Mouse (Mus musculus): Measurements from ENCODE around the gene Zfp786. TPM values are rescaled to one million over a fixed set of nuclear protein-coding genes. Genes with fewer than 3 reads are reported as not detected.
A peak's percentile ranks its signal among the peaks of the same experiment; 100 is the strongest.

The Zfp786 gene
- polyA plus RNA-seq, 1 experiment from 2014 or later, result 7.0 TPM

- Histone ChIP-seq H3K27me3 (ENCODE audit: insufficient read depth, poor library complexity, severe bottlenecking) (no peaks in the 10 kb centered on the region), H3K4me3 (no peak overlapping the region), H3K9me3 (no peaks in the 10 kb centered on the region), H3K27ac (no peak overlapping the region), H3K36me3 (peaks cover 37% of the 10 kb centered on the region), H3K4me1 (replicated peaks) (peaks cover 14% of the 10 kb centered on the region)
- no peak for DNase-seq (ENCODE audit: low spot score)
- 98% methylated on average over 1 of the region's 1 CpGs for WGBS
Observed at GRCm38 (mm10) chr6:47816151-47816550, 14.5 kb downstream of the Zfp786 start.

GRCm38 (mm10) chr6:47813257-47813878 lies 17.3 kb downstream of the Zfp786 start, which contains the start of gene Pdia4:
Gene Pdia4, minus strand, starts transcription at chr6:47813430.
- H3K9me3 ChIP-seq, result no peaks in the 10 kb centered on the region
- under 1% methylated on average over 44 of the region's 44 CpGs for WGBS
- peaks cover 26% of the 10 kb centered on the region for H3K36me3 ChIP-seq
- peak; percentile 100 for DNase-seq (ENCODE audit: low spot score)
- H3K27me3 ChIP-seq (ENCODE audit: insufficient read depth, poor library complexity, severe bottlenecking), result no peaks in the 10 kb centered on the region
- peaks cover 36% of the 10 kb centered on the region for H3K4me1 ChIP-seq (replicated peaks)
- peak within 1 kb of the TSS; percentile 85 for H3K4me3 ChIP-seq
- peak within 1 kb of the TSS; percentile 95 for H3K27ac ChIP-seq

DNA sequence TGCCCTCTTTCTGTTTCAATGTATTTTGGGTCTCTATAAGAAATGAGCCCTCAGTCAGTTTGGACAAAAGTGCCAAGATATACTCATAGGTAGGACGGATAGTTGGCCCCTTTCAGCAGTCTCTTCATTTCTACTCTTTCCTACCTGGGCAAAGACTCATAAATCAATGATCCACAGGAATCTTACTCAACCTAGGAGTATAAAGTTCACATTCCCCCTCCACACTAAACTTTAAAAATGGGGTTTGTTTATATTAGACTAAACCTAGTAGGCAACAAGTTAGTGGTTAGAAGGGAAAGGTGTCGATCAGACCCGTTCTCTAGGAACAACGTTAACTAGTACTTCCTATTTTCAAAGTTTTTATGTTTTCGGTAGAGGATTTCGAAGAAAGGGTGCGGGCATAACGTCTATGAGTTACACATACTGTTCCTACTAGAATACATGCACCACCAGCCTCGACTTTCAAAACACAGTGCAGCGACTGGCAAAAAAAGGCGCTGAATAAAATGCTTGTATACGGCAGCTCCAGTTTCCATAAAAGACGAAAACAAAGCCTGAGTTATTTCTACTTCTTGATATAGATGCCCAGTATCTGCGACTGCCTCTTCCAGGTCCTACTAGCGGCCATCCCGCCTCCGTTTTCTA lies 18.3 kb downstream of the Zfp786 start:
- Histone ChIP-seq H3K4me3 (peak overlapping the region; percentile 85), H3K27ac (peak overlapping the region; percentile 95), H3K4me1 (replicated peaks) (peaks cover 36% of the 10 kb centered on the region), H3K36me3 (peaks cover 27% of the 10 kb centered on the region), H3K27me3 (ENCODE audit: insufficient read depth, poor library complexity, severe bottlenecking) (no peaks in the 10 kb centered on the region), H3K9me3 (no peaks in the 10 kb centered on the region)
- no peak for DNase-seq (ENCODE audit: low spot score)
- WGBS, result 2% methylated on average over 17 of the region's 17 CpGs

DNA sequence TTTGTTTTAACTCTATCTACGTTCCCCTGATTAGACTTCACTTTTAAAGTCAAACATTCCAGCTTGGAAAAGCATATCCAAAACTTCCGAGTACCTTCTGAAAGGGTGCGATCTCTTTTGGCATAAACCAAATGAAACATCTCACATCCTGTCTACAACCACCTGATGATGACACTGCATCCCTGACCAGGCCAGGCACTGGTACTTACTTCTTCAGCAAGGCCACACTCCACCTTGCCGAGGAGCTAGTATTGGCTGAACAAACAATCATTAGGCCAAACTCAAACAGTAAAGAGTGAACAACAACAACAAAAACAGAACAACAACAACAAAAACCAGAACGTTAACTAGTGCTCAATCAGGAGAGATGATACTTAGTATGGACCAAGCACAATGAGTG lies 19.3 kb downstream of the Zfp786 start:
- H3K27me3 ChIP-seq (ENCODE audit: insufficient read depth, poor library complexity, severe bottlenecking), result no peaks in the 10 kb centered on the region
- 67% methylated on average over 5 of the region's 5 CpGs for WGBS
- H3K4me1 ChIP-seq (replicated peaks), result peaks cover 36% of the 10 kb centered on the region
- no peak for DNase-seq (ENCODE audit: low spot score)
- peak overlapping the region; percentile 95; the same call in 1 of the 2 replicates for H3K27ac ChIP-seq
- peaks cover 35% of the 10 kb centered on the region for H3K36me3 ChIP-seq
- H3K4me3 ChIP-seq, result peak overlapping the region; percentile 85
- H3K9me3 ChIP-seq, result no peaks in the 10 kb centered on the region

- Histone ChIP-seq H3K4me3 (peak overlapping the region; percentile 12), H3K9me3 (no peaks in the 10 kb centered on the region), H3K4me1 (replicated peaks) (peaks cover 36% of the 10 kb centered on the region), H3K27me3 (ENCODE audit: insufficient read depth, poor library complexity, severe bottlenecking) (no peaks in the 10 kb centered on the region), H3K36me3 (peaks cover 46% of the 10 kb centered on the region), H3K27ac (no peak overlapping the region)
- DNase-seq (ENCODE audit: low spot score), result no peak
- 82% methylated on average over 2 of the region's 2 CpGs for WGBS
Observed at GRCm38 (mm10) chr6:47810181-47810580, 20.5 kb downstream of the Zfp786 start.

- Histone ChIP-seq H3K36me3 (peaks cover 58% of the 10 kb centered on the region), H3K27me3 (ENCODE audit: insufficient read depth, poor library complexity, severe bottlenecking) (no peaks in the 10 kb centered on the region), H3K9me3 (no peaks in the 10 kb centered on the region), H3K4me1 (replicated peaks) (peaks cover 33% of the 10 kb centered on the region), H3K27ac (no peak overlapping the region), H3K4me3 (no peak overlapping the region)
- DNase-seq (ENCODE audit: low spot score), result no peak
- WGBS, result 80% methylated on average over 4 of the region's 4 CpGs
Observed at GRCm38 (mm10) chr6:47809053-47809452, 21.6 kb downstream of the Zfp786 start.

DNA sequence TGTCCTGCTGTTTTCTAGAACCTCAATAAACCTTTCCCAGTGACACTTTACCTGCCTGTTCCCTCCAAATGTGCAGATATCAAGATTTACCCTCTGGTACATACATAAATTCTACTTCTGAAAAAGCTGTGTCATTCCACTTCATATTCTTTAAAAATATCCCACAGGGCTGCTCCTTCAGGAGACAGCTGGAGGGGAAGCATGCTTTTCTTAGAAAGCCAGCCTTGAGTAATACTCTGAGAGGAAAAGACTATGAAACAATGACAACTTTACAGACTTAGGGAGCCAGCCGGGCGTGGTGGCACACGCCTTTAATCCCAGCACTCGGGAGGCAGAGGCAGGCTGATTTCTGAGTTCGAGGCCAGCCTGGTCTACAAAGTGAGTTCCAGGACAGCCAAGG lies 22.1 kb downstream of the Zfp786 start:
- Histone ChIP-seq H3K36me3 (peaks cover 63% of the 10 kb centered on the region), H3K4me1 (replicated peaks) (peaks cover 32% of the 10 kb centered on the region), H3K27me3 (ENCODE audit: insufficient read depth, poor library complexity, severe bottlenecking) (no peaks in the 10 kb centered on the region), H3K4me3 (no peak overlapping the region), H3K9me3 (no peaks in the 10 kb centered on the region), H3K27ac (no peak overlapping the region)
- 89% methylated on average over 5 of the region's 5 CpGs for WGBS
- no peak for DNase-seq (ENCODE audit: low spot score)

DNA sequence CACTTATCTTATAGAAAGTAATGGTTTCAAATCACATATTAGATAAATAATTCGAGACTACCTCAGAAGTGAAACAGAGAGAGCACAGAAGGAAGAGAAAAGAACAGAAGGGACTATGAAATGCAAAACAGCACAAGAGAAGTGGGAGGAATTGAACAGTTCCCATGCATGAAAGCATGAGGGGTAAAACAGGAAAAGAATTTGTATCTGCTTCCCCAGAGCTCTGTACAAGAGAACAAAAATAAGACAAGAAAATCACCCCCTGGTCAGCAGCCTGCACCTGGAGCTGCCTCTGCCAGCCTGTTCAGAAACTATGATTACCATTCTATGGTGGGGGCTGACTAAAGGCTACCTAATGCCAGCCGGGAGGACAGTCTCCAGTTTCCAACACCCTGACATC lies 23.2 kb downstream of the Zfp786 start:
- peaks cover 74% of the 10 kb centered on the region for H3K36me3 ChIP-seq
- 93% methylated on average over 2 of the region's 2 CpGs for WGBS

DNA sequence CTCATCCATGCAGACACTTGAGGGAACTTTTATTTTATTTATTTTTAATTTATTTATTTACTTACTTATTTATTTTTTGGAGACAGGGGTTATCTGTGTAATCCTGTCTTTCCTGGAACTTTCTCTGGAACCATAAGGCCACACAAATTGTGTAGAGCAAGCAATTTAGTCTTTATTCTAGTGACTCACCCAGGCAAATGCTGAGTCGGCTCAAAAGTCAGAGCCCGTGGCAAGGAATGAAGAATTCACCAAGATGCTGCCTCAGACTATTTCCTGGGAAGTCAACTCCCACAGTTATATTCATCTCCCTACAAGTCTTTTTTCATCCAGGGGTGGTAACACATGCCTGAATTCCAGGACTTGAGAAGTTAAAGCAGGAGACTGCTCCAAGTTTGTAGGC lies 25.1 kb downstream of the Zfp786 start:
- DNase-seq (ENCODE audit: low spot score), result no peak
- Histone ChIP-seq H3K4me3 (no peak overlapping the region), H3K27me3 (ENCODE audit: insufficient read depth, poor library complexity, severe bottlenecking) (no peaks in the 10 kb centered on the region), H3K4me1 (replicated peaks) (peaks cover 16% of the 10 kb centered on the region), H3K9me3 (no peaks in the 10 kb centered on the region), H3K36me3 (peaks cover 92% of the 10 kb centered on the region), H3K27ac (no peak overlapping the region)
- WGBS, result 94% methylated on average over 2 of the region's 2 CpGs

More for the DNA sequence above, 23.2 kb downstream of the Zfp786 start:
- H3K4me1 ChIP-seq (replicated peaks), result peaks cover 32% of the 10 kb centered on the region
- H3K27me3 ChIP-seq (ENCODE audit: insufficient read depth, poor library complexity, severe bottlenecking), result no peaks in the 10 kb centered on the region
- DNase-seq (ENCODE audit: low spot score), result no peak
- no peaks in the 10 kb centered on the region for H3K9me3 ChIP-seq
- H3K4me3 ChIP-seq, result no peak overlapping the region
- no peak overlapping the region for H3K27ac ChIP-seq

- Histone ChIP-seq H3K4me3 (no peak overlapping the region), H3K27me3 (ENCODE audit: insufficient read depth, poor library complexity, severe bottlenecking) (no peaks in the 10 kb centered on the region), H3K9me3 (no peaks in the 10 kb centered on the region), H3K4me1 (replicated peaks) (peaks cover 3% of the 10 kb centered on the region; the same call in 1 of the 2 replicates), H3K27ac (no peak overlapping the region), H3K36me3 (peaks cover 99% of the 10 kb centered on the region)
- 59% methylated on average over 6 of the region's 6 CpGs for WGBS
- peak; percentile 53 for DNase-seq (ENCODE audit: low spot score)
Observed at GRCm38 (mm10) chr6:47799079-47799478, 31.6 kb downstream of the Zfp786 start.

DNA sequence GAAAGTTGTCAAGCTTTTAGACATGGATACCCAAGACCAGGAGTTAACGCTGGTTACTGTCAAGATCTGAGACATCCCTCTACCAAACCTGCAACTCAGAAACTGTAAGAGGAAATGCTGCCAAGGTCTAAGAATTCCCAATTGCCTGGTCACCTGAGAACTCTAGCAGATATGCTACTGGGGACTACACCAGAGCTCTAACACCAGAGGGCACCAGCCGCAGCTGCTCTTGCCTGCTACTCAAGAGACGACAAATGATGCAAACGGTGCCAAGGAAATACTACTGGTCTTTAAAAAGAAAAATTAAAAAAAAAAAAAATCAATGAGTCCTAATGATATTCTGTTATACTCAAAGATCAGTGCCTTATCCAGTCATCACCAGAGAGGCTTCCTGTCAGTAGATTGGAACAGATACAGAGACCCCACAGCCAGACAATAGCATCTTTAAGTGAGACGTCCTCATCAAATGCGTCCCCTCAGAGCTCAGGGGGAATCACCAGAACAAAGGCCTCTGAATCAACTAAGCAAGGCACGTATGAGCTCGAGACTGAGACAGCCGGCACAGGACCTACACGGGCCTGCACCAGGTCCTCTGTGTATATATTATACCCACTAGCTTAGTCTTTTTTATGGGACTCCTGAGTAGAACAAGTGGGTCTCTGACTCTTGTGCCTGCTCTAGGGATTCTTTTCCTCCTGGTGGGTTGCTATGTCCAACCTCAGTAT lies 36.4 kb downstream of the Zfp786 start:
- DNase-seq (ENCODE audit: low spot score), result no peak
- WGBS, result 56% methylated on average over 10 of the region's 10 CpGs
- H3K36me3 ChIP-seq, result peaks cover 59% of the 10 kb centered on the region
- H3K27me3 ChIP-seq (ENCODE audit: insufficient read depth, poor library complexity, severe bottlenecking), result no peaks in the 10 kb centered on the region
- H3K4me3 ChIP-seq, result no peak overlapping the region
- peaks cover 4% of the 10 kb centered on the region; the same call in 1 of the 2 replicates for H3K4me1 ChIP-seq (replicated peaks)
- peak overlapping the region; percentile 56 for H3K27ac ChIP-seq
- H3K9me3 ChIP-seq, result no peaks in the 10 kb centered on the region

- no peak overlapping the region for H3K4me3 ChIP-seq
- peaks cover 50% of the 10 kb centered on the region for H3K36me3 ChIP-seq
- no peak overlapping the region for H3K27ac ChIP-seq
- peaks cover 11% of the 10 kb centered on the region; the same call in 1 of the 2 replicates for H3K4me1 ChIP-seq (replicated peaks)
- no peaks in the 10 kb centered on the region for H3K9me3 ChIP-seq
- H3K27me3 ChIP-seq (ENCODE audit: insufficient read depth, poor library complexity, severe bottlenecking), result no peaks in the 10 kb centered on the region
- WGBS, result 84% methylated on average over 5 of the region's 5 CpGs
- no peak for DNase-seq (ENCODE audit: low spot score)
Observed at GRCm38 (mm10) chr6:47793284-47793683, 37.4 kb downstream of the Zfp786 start.

DNA sequence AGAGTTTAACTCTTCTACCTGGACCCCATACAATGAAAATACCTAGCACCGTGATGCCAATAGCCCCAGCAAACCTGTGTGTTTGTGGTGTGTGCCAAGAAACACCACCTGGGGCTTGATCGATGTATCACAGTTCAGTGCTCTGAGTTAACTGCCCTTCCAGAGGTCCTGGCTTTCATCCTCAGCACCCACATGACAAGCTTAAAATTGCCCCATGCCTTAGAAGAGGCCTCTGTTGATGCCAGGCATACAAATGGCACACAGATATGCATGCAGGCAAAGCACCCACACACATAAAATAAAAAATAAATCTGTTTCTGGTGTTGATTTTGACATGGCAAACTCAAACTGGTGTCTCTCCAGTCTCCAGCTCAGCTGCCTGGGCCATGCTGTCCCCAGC lies 38.1 kb downstream of the Zfp786 start:
- H3K36me3 ChIP-seq, result peaks cover 42% of the 10 kb centered on the region
- no peaks in the 10 kb centered on the region for H3K27me3 ChIP-seq (ENCODE audit: insufficient read depth, poor library complexity, severe bottlenecking)
- no peak for DNase-seq (ENCODE audit: low spot score)
- H3K27ac ChIP-seq, result no peak overlapping the region
- peaks cover 11% of the 10 kb centered on the region; the same call in 1 of the 2 replicates for H3K4me1 ChIP-seq (replicated peaks)
- no peak overlapping the region for H3K4me3 ChIP-seq
- H3K9me3 ChIP-seq, result no peaks in the 10 kb centered on the region
- WGBS, result 94% methylated on average over 2 of the region's 2 CpGs
